Mouse (Mus musculus): ENCODE measurements around the gene Adamts12. TPM values are rescaled to one million over a fixed set of nuclear protein-coding genes. Genes with fewer than 3 reads are reported as not detected.

The Adamts12 gene
- polyA plus RNA-seq, 1 experiment from 2014 or later, result 4.5 TPM

Other genes with a start within 250 kb of the Adamts12 start
- 0.95 and 1.7 TPM in 2 replicates for gene C1qtnf3, start 112.5 kb upstream of the Adamts12 start, polyA plus RNA-seq (2014; fragmentation: Nextera tagmentation; extraction: Ambion mirVana)
- 21.6 and 22.7 TPM in 2 replicates for gene Amacr, start 83.0 kb upstream of the Adamts12 start, polyA plus RNA-seq (2014; fragmentation: Nextera tagmentation; extraction: Ambion mirVana)
- not detected in 2 replicates for gene Slc45a2, start 64.1 kb upstream of the Adamts12 start, polyA plus RNA-seq (2014; fragmentation: Nextera tagmentation; extraction: Ambion mirVana)
- not detected in 2 replicates for gene Rxfp3, start 26.8 kb upstream of the Adamts12 start, polyA plus RNA-seq (2014; fragmentation: Nextera tagmentation; extraction: Ambion mirVana)

Measured in intestine, embryonic 14.5 days (tissue).